Mouse (Mus musculus): ENCODE measurements around the gene Scube1. TPM values are rescaled to one million over a fixed set of nuclear protein-coding genes. Genes with fewer than 3 reads are reported as not detected.

Scube1 gene
- polyA plus RNA-seq, 1 experiment: 1.3 TPM

DNA sequence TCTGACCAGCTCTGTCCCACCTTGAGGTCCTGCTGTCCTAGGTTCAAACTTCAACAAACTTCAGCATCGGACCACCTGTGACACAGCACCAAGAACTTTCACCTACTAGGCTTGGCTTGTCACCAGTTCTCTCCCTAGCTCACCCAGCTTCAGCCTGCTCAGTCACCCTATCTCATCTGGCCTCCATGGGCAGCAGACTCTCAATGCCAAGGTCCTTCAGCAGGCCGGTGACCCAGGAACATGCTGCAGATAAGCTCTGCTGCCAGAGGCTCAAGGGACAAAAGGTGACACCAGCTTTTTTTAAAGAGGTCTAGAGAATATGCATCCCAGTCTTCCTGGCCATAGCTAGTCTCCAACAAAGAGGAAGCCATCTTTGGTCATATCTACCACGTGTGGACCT, 48.5 kb downstream of the Scube1 start:
- Histone ChIP-seq H3K27me3 (ENCODE audit: control insufficient read depth, insufficient read depth, low read length) (no peaks in the 10 kb centered on the region), H3K36me3 (ENCODE audit: control insufficient read depth, insufficient read depth, low read length) (no peaks in the 10 kb centered on the region), H3K27ac (ENCODE audit: control insufficient read depth, insufficient read depth, low read length) (no peak overlapping the region), H3K4me3 (ENCODE audit: control insufficient read depth, insufficient read depth, low read length) (no peak overlapping the region), H3K4me1 (replicated peaks; ENCODE audit: control insufficient read depth, insufficient read depth, low read length) (no peaks in the 10 kb centered on the region)
- DNase-seq: no peak
- 90% methylated on average over 3 of the region's 3 CpGs for WGBS
- TF ChIP-seq POLR2A (IDR thresholded peaks at IDR 0.05; ENCODE audit: control insufficient read depth, extremely low read depth, insufficient read depth, low read length, poor library complexity): no peak
- TF ChIP-seq CTCF (IDR thresholded peaks at IDR 0.05; ENCODE audit: borderline replicate concordance, control insufficient read depth, extremely low read depth, insufficient read depth, low read length, poor library complexity): no peak

- WGBS: 87% methylated on average over 3 of the region's 3 CpGs
- H3K4me1 ChIP-seq (replicated peaks; ENCODE audit: control insufficient read depth, insufficient read depth, low read length): no peaks in the 10 kb centered on the region
Measured at GRCm38 (mm10) chr15:83673621-83674020, 51.2 kb downstream of the Scube1 start.

DNA sequence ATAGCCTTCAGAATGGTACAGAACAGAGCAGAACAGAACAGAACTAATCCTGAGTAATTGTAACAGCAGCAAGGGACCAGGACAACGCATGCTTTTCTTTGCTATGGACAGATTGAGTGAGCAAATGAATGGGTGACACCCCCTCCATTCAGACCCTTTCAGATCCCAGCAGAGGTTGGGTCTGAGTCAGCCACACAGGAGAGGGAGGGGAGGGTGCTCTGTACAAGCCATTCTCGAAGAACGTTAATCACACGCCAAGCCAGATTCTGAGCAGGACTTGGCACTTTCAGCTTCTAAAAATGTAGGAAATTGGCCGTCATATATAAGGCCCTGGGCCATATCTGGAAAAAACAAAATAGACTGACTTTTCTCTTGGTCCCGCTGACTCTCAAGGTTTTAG, 57.3 kb downstream of the Scube1 start:
- TF ChIP-seq CTCF (IDR thresholded peaks at IDR 0.05; ENCODE audit: borderline replicate concordance, control insufficient read depth, extremely low read depth, insufficient read depth, low read length, poor library complexity) (no peak), POLR2A (IDR thresholded peaks at IDR 0.05; ENCODE audit: control insufficient read depth, extremely low read depth, insufficient read depth, low read length, poor library complexity) (no peak)
- H3K4me1 ChIP-seq (replicated peaks; ENCODE audit: control insufficient read depth, insufficient read depth, low read length): no peaks in the 10 kb centered on the region
- WGBS: 75% methylated on average over 6 of the region's 6 CpGs
- no peaks in the 10 kb centered on the region for H3K36me3 ChIP-seq (ENCODE audit: control insufficient read depth, insufficient read depth, low read length)
- H3K27ac ChIP-seq (ENCODE audit: control insufficient read depth, insufficient read depth, low read length): no peak overlapping the region
- DNase-seq: no peak
- no peaks in the 10 kb centered on the region for H3K27me3 ChIP-seq (ENCODE audit: control insufficient read depth, insufficient read depth, low read length)
- H3K4me3 ChIP-seq (ENCODE audit: control insufficient read depth, insufficient read depth, low read length): no peak overlapping the region

More at GRCm38 (mm10) chr15:83673621-83674020, 51.2 kb downstream of the Scube1 start:
- H3K27ac ChIP-seq (ENCODE audit: control insufficient read depth, insufficient read depth, low read length): no peak overlapping the region
- H3K27me3 ChIP-seq (ENCODE audit: control insufficient read depth, insufficient read depth, low read length): no peaks in the 10 kb centered on the region
- no peak for DNase-seq
- H3K36me3 ChIP-seq (ENCODE audit: control insufficient read depth, insufficient read depth, low read length): no peaks in the 10 kb centered on the region
- H3K4me3 ChIP-seq (ENCODE audit: control insufficient read depth, insufficient read depth, low read length): no peak overlapping the region
- TF ChIP-seq CTCF (IDR thresholded peaks at IDR 0.05; ENCODE audit: borderline replicate concordance, control insufficient read depth, extremely low read depth, insufficient read depth, low read length, poor library complexity): no peak
- TF ChIP-seq POLR2A (IDR thresholded peaks at IDR 0.05; ENCODE audit: control insufficient read depth, extremely low read depth, insufficient read depth, low read length, poor library complexity): no peak

GRCm38 (mm10) chr15:83666418-83666817, 58.4 kb downstream of the Scube1 start:
- H3K27me3 ChIP-seq (ENCODE audit: control insufficient read depth, insufficient read depth, low read length): no peaks in the 10 kb centered on the region
- no peak overlapping the region for H3K4me3 ChIP-seq (ENCODE audit: control insufficient read depth, insufficient read depth, low read length)
- no peaks in the 10 kb centered on the region for H3K4me1 ChIP-seq (replicated peaks; ENCODE audit: control insufficient read depth, insufficient read depth, low read length)
- no peak overlapping the region for H3K27ac ChIP-seq (ENCODE audit: control insufficient read depth, insufficient read depth, low read length)
- DNase-seq: no peak
- TF ChIP-seq CTCF (IDR thresholded peaks at IDR 0.05; ENCODE audit: borderline replicate concordance, control insufficient read depth, extremely low read depth, insufficient read depth, low read length, poor library complexity): no peak
- no peak for TF ChIP-seq POLR2A (IDR thresholded peaks at IDR 0.05; ENCODE audit: control insufficient read depth, extremely low read depth, insufficient read depth, low read length, poor library complexity)
- no peaks in the 10 kb centered on the region for H3K36me3 ChIP-seq (ENCODE audit: control insufficient read depth, insufficient read depth, low read length)
- WGBS: 96% methylated on average over 10 of the region's 10 CpGs

DNA sequence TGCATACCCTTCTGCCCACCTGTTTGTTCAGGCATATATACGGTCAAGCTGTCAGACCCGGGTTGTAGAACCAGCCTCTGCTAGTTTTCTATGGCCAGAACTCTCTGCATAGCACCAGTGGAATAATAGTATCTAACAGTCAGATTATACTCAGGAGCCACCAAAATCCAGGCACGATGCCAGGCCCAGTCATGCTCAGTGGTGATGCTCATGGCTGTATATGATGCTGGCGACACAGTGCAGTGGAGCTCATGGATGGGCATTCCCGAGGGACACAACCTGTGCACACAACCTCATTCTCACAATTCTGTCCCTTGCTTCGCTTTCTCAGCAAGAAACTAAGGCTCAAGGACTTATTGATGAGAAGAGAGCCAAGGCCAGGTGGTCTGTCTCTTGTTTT, 58.8 kb downstream of the Scube1 start:
- Histone ChIP-seq H3K4me1 (replicated peaks; ENCODE audit: control insufficient read depth, insufficient read depth, low read length) (no peaks in the 10 kb centered on the region), H3K36me3 (ENCODE audit: control insufficient read depth, insufficient read depth, low read length) (no peaks in the 10 kb centered on the region), H3K4me3 (ENCODE audit: control insufficient read depth, insufficient read depth, low read length) (no peak overlapping the region), H3K27ac (ENCODE audit: control insufficient read depth, insufficient read depth, low read length) (no peak overlapping the region), H3K27me3 (ENCODE audit: control insufficient read depth, insufficient read depth, low read length) (no peaks in the 10 kb centered on the region)
- DNase-seq: no peak
- TF ChIP-seq POLR2A (IDR thresholded peaks at IDR 0.05; ENCODE audit: control insufficient read depth, extremely low read depth, insufficient read depth, low read length, poor library complexity): no peak
- TF ChIP-seq CTCF (IDR thresholded peaks at IDR 0.05; ENCODE audit: borderline replicate concordance, control insufficient read depth, extremely low read depth, insufficient read depth, low read length, poor library complexity): no peak
- 85% methylated on average over 6 of the region's 6 CpGs for WGBS

GRCm38 (mm10) chr15:83664722-83665121, 60.1 kb downstream of the Scube1 start:
- WGBS: 52% methylated on average over 5 of the region's 5 CpGs
- Histone ChIP-seq H3K27ac (ENCODE audit: control insufficient read depth, insufficient read depth, low read length) (no peak overlapping the region), H3K4me3 (ENCODE audit: control insufficient read depth, insufficient read depth, low read length) (no peak overlapping the region), H3K4me1 (replicated peaks; ENCODE audit: control insufficient read depth, insufficient read depth, low read length) (no peaks in the 10 kb centered on the region), H3K36me3 (ENCODE audit: control insufficient read depth, insufficient read depth, low read length) (no peaks in the 10 kb centered on the region), H3K27me3 (ENCODE audit: control insufficient read depth, insufficient read depth, low read length) (no peaks in the 10 kb centered on the region)
- TF ChIP-seq CTCF (IDR thresholded peaks at IDR 0.05; ENCODE audit: borderline replicate concordance, control insufficient read depth, extremely low read depth, insufficient read depth, low read length, poor library complexity) (no peak), POLR2A (IDR thresholded peaks at IDR 0.05; ENCODE audit: control insufficient read depth, extremely low read depth, insufficient read depth, low read length, poor library complexity) (no peak)
- DNase-seq: peak; percentile 9

GRCm38 (mm10) chr15:83663066-83663465, 61.8 kb downstream of the Scube1 start:
- 76% methylated on average over 4 of the region's 4 CpGs for WGBS
- TF ChIP-seq CTCF (IDR thresholded peaks at IDR 0.05; ENCODE audit: borderline replicate concordance, control insufficient read depth, extremely low read depth, insufficient read depth, low read length, poor library complexity): no peak
- no peak for TF ChIP-seq POLR2A (IDR thresholded peaks at IDR 0.05; ENCODE audit: control insufficient read depth, extremely low read depth, insufficient read depth, low read length, poor library complexity)

More at GRCm38 (mm10) chr15:83663066-83663465, 61.8 kb downstream of the Scube1 start:
- Histone ChIP-seq H3K4me1 (replicated peaks; ENCODE audit: control insufficient read depth, insufficient read depth, low read length) (no peaks in the 10 kb centered on the region), H3K27ac (ENCODE audit: control insufficient read depth, insufficient read depth, low read length) (no peak overlapping the region), H3K36me3 (ENCODE audit: control insufficient read depth, insufficient read depth, low read length) (no peaks in the 10 kb centered on the region), H3K4me3 (ENCODE audit: control insufficient read depth, insufficient read depth, low read length) (no peak overlapping the region), H3K27me3 (ENCODE audit: control insufficient read depth, insufficient read depth, low read length) (no peaks in the 10 kb centered on the region)
- DNase-seq: no peak

Data from thymus, adult 2 months (tissue).